Mouse (Mus musculus): ENCODE data around the gene Rab3d. TPM values are rescaled to one million over a fixed set of nuclear protein-coding genes. Genes with fewer than 3 reads are reported as not detected.

Gene Rab3d
- 23.3 and 34.1 TPM in 2 replicates for polyA plus RNA-seq (2012; rRNA removed)

DNA sequence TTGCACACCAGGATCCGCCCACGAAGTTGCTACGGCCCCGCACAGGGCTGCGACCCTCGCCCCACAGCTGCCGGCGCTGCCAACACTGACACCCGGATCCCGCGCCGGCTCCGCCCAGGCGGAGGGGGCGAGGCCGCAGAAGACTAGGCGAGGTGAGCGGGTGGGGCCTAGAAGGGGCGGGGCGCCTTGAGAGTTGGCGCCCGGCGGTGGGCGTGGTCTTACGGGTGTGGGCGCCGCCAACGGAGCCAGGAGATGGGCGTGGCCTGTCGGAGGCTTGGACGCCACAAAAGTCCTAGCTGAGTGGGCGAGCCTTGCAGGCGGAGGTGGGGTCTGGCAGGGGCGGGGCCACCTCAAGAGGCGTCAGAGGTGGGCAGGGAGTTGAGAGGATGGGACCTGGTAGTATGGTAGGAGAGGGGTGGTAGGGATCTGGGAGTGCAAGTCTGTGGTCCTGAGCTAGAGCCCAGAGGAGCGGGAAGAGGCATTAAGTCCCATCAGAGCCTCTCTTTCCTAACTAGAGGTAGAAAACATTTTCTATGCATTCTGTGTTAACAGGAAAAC is at the start of gene Rab3d:
Rab3d (minus strand) TSS at position 158 of the 558 bp plus-strand sequence.
- no peak for TF ChIP-seq CTCF (IDR thresholded peaks at IDR 0.05; ENCODE audit: borderline replicate concordance, extremely low read depth, insufficient read depth, insufficient read length)
- TF ChIP-seq POLR2A (IDR thresholded peaks at IDR 0.05; ENCODE audit: borderline replicate concordance, extremely low read depth, insufficient read depth, insufficient read length, poor library complexity, severe bottlenecking), result peak; percentile 54; the same call in 1 of the 2 replicates
- DNase-seq (ENCODE audit: low read depth), result peak; percentile 98

DNA sequence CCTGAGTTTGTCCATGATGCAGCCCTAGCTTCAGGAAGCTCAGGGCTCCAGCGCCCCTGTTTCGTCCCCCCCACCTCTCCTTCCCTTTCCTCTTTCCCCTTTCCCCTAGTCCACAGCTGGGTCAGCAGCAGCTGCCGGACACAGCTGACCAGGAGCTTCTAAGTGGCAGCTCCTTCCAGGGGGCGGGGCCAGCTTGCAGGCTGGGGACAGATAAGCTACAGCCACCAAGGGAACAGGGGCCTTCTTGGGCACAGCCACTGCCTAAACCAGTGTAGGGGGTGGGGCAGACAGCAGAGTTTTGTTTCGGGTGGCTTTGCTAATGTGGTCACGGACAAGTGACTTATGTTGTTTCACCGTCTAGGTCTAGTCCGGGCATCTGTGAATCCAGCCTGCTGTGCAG is 45.4 kb upstream of the Rab3d start, which contains the start of gene Epor:
Epor (minus strand) TSS at position 90 of the 400 bp plus-strand sequence.
- TF ChIP-seq POLR2A (IDR thresholded peaks at IDR 0.05; ENCODE audit: borderline replicate concordance, extremely low read depth, insufficient read depth, insufficient read length, poor library complexity, severe bottlenecking) (no peak), CTCF (IDR thresholded peaks at IDR 0.05; ENCODE audit: borderline replicate concordance, extremely low read depth, insufficient read depth, insufficient read length) (no peak)
- no peak for DNase-seq (ENCODE audit: low read depth)

DNA sequence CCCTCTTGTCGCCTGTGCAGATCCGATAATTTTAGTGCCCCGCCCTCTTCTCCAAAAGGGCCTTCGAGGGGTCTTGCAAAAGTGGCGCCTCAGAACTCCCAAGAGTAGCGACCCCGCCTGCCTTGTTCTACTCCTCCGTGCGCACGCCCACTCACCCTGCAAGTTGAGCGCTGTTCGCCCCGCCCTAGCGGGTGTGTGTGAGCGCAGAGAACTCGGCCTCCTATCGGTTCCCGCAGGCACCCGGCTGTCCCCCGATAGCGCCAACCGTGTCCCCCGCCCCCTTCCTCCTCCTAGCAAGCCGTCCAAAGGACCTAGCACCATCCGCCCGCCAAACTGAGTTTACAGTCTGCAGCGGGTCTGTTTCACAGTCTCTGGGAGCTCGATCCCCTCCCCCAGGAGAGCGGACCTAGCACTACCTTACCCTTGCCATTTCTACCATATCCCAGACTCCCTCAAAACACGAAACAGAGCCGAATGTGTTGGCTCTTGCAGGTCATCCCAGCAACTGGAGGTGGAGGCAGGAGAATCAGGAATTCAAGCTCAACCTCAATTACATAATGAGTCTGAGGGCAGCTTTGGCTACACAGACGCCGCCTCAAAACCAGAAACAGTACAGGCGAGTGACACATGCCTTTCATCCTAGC is 44.5 kb upstream of the Rab3d start:
- peak; percentile 75 for DNase-seq (ENCODE audit: low read depth)
- TF ChIP-seq POLR2A (IDR thresholded peaks at IDR 0.05; ENCODE audit: borderline replicate concordance, extremely low read depth, insufficient read depth, insufficient read length, poor library complexity, severe bottlenecking) (no peak), CTCF (IDR thresholded peaks at IDR 0.05; ENCODE audit: borderline replicate concordance, extremely low read depth, insufficient read depth, insufficient read length) (no peak; the same call in 1 of the 2 replicates)

- DNase-seq (ENCODE audit: low read depth), result no peak
- TF ChIP-seq POLR2A (IDR thresholded peaks at IDR 0.05; ENCODE audit: borderline replicate concordance, extremely low read depth, insufficient read depth, insufficient read length, poor library complexity, severe bottlenecking) (no peak), CTCF (IDR thresholded peaks at IDR 0.05; ENCODE audit: borderline replicate concordance, extremely low read depth, insufficient read depth, insufficient read length) (no peak)
These were observed 44.0 kb upstream of the Rab3d start for GRCm38 (mm10) chr9:21962010-21962409.

GRCm38 (mm10) chr9:21961366-21961980 is 43.5 kb upstream of the Rab3d start:
- no peak for DNase-seq (ENCODE audit: low read depth)
- no peak for TF ChIP-seq CTCF (IDR thresholded peaks at IDR 0.05; ENCODE audit: borderline replicate concordance, extremely low read depth, insufficient read depth, insufficient read length)
- TF ChIP-seq POLR2A (IDR thresholded peaks at IDR 0.05; ENCODE audit: borderline replicate concordance, extremely low read depth, insufficient read depth, insufficient read length, poor library complexity, severe bottlenecking), result no peak

GRCm38 (mm10) chr9:21960558-21961208 is 42.7 kb upstream of the Rab3d start:
- TF ChIP-seq POLR2A (IDR thresholded peaks at IDR 0.05; ENCODE audit: borderline replicate concordance, extremely low read depth, insufficient read depth, insufficient read length, poor library complexity, severe bottlenecking) (no peak), CTCF (IDR thresholded peaks at IDR 0.05; ENCODE audit: borderline replicate concordance, extremely low read depth, insufficient read depth, insufficient read length) (no peak)
- no peak for DNase-seq (ENCODE audit: low read depth)

DNA sequence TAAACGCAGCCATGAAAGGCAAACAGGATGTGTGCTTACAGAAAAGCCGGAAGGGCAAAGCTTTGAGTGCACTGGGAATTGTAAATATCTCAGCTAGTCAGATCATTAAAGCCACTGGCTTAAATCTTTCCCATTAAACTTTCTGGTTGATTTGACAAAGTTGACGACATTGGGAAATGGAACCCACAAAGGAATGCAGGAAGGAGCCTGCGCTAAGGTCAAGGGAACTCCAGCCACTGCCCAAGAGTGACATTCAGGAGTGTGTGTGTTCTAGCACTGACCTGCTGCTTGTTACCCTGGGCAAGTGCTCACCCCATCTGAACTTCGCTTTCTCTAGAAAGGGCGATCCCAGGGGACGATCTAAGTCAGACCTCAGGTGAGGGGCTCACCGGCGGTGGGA is 42.1 kb upstream of the Rab3d start:
- TF ChIP-seq CTCF (IDR thresholded peaks at IDR 0.05; ENCODE audit: borderline replicate concordance, extremely low read depth, insufficient read depth, insufficient read length), result no peak
- no peak for TF ChIP-seq POLR2A (IDR thresholded peaks at IDR 0.05; ENCODE audit: borderline replicate concordance, extremely low read depth, insufficient read depth, insufficient read length, poor library complexity, severe bottlenecking)
- no peak for DNase-seq (ENCODE audit: low read depth)

GRCm38 (mm10) chr9:21959244-21959643 is 41.3 kb upstream of the Rab3d start:
- no peak for DNase-seq (ENCODE audit: low read depth)
- TF ChIP-seq CTCF (IDR thresholded peaks at IDR 0.05; ENCODE audit: borderline replicate concordance, extremely low read depth, insufficient read depth, insufficient read length) (no peak), POLR2A (IDR thresholded peaks at IDR 0.05; ENCODE audit: borderline replicate concordance, extremely low read depth, insufficient read depth, insufficient read length, poor library complexity, severe bottlenecking) (no peak)

GRCm38 (mm10) chr9:21958372-21958771 is 40.4 kb upstream of the Rab3d start:
- TF ChIP-seq POLR2A (IDR thresholded peaks at IDR 0.05; ENCODE audit: borderline replicate concordance, extremely low read depth, insufficient read depth, insufficient read length, poor library complexity, severe bottlenecking) (no peak), CTCF (IDR thresholded peaks at IDR 0.05; ENCODE audit: borderline replicate concordance, extremely low read depth, insufficient read depth, insufficient read length) (no peak)

GRCm38 (mm10) chr9:21955570-21956281 is 37.7 kb upstream of the Rab3d start, which contains the start of gene Swsap1:
TSS of gene Swsap1 (plus strand) at chr9:21955755.
- peak; percentile 99 for DNase-seq (ENCODE audit: low read depth)
- TF ChIP-seq CTCF (IDR thresholded peaks at IDR 0.05; ENCODE audit: borderline replicate concordance, extremely low read depth, insufficient read depth, insufficient read length) (no peak), POLR2A (IDR thresholded peaks at IDR 0.05; ENCODE audit: borderline replicate concordance, extremely low read depth, insufficient read depth, insufficient read length, poor library complexity, severe bottlenecking) (peak; percentile 28; the same call in 1 of the 2 replicates)

More at GRCm38 (mm10) chr9:21958372-21958771, 40.4 kb upstream of the Rab3d start:
- no peak for DNase-seq (ENCODE audit: low read depth)

Measured in brain, embryonic 14.5 days (tissue).